Mouse (Mus musculus): ENCODE measurements around the gene Tbc1d1. TPM values are rescaled to one million over a fixed set of nuclear protein-coding genes. Genes with fewer than 3 reads are reported as not detected.

Tbc1d1 gene
- polyA plus RNA-seq, 1 experiment = 0.10 TPM

- Histone ChIP-seq H3K27me3 (ENCODE audit: control insufficient read depth) (no peaks in the 10 kb centered on the region), H3K4me1 (ENCODE audit: control insufficient read depth) (no peaks in the 10 kb centered on the region), H3K36me3 (ENCODE audit: control insufficient read depth) (peaks cover 15% of the 10 kb centered on the region), H3K9me3 (ENCODE audit: control insufficient read depth, low read length) (no peaks in the 10 kb centered on the region), H3K4me3 (replicated peaks) (no peak overlapping the region)
- no peak for TF ChIP-seq GATA1 (IDR thresholded peaks at IDR 0.05; ENCODE audit: low read length)
- no peak for TF ChIP-seq TAL1 (IDR thresholded peaks at IDR 0.05; ENCODE audit: low read length)
Observed at GRCm38 (mm10) chr5:64273517-64273916, 117.4 kb downstream of the Tbc1d1 start.

GRCm38 (mm10) chr5:64274296-64274695 lies 118.2 kb downstream of the Tbc1d1 start:
- Histone ChIP-seq H3K4me3 (replicated peaks) (no peak overlapping the region), H3K27me3 (ENCODE audit: control insufficient read depth) (no peaks in the 10 kb centered on the region), H3K4me1 (ENCODE audit: control insufficient read depth) (no peaks in the 10 kb centered on the region), H3K9me3 (ENCODE audit: control insufficient read depth, low read length) (no peaks in the 10 kb centered on the region), H3K36me3 (ENCODE audit: control insufficient read depth) (peaks cover 20% of the 10 kb centered on the region)
- TF ChIP-seq TAL1 (IDR thresholded peaks at IDR 0.05; ENCODE audit: low read length) (no peak), GATA1 (IDR thresholded peaks at IDR 0.05; ENCODE audit: low read length) (no peak)

- H3K9me3 ChIP-seq (ENCODE audit: control insufficient read depth, low read length) = no peaks in the 10 kb centered on the region
- H3K4me3 ChIP-seq (replicated peaks) = no peak overlapping the region
- H3K4me1 ChIP-seq (ENCODE audit: control insufficient read depth) = no peaks in the 10 kb centered on the region
- H3K36me3 ChIP-seq (ENCODE audit: control insufficient read depth) = peaks cover 22% of the 10 kb centered on the region
- no peaks in the 10 kb centered on the region for H3K27me3 ChIP-seq (ENCODE audit: control insufficient read depth)
- TF ChIP-seq TAL1 (IDR thresholded peaks at IDR 0.05; ENCODE audit: low read length) = no peak
- TF ChIP-seq GATA1 (IDR thresholded peaks at IDR 0.05; ENCODE audit: low read length) = no peak
Observed at GRCm38 (mm10) chr5:64274738-64275451, 118.8 kb downstream of the Tbc1d1 start.

- H3K36me3 ChIP-seq (ENCODE audit: control insufficient read depth) = peaks cover 31% of the 10 kb centered on the region
- no peak for TF ChIP-seq TAL1 (IDR thresholded peaks at IDR 0.05; ENCODE audit: low read length)
- TF ChIP-seq GATA1 (IDR thresholded peaks at IDR 0.05; ENCODE audit: low read length) = no peak
- H3K4me3 ChIP-seq (replicated peaks) = no peak overlapping the region
- H3K27me3 ChIP-seq (ENCODE audit: control insufficient read depth) = no peaks in the 10 kb centered on the region
- H3K4me1 ChIP-seq (ENCODE audit: control insufficient read depth) = no peaks in the 10 kb centered on the region; the same call in none of the 2 replicates
- H3K9me3 ChIP-seq (ENCODE audit: control insufficient read depth, low read length) = no peaks in the 10 kb centered on the region
Observed at GRCm38 (mm10) chr5:64277646-64278191, 121.6 kb downstream of the Tbc1d1 start.

GRCm38 (mm10) chr5:64279668-64280067 lies 123.6 kb downstream of the Tbc1d1 start:
- H3K9me3 ChIP-seq (ENCODE audit: control insufficient read depth, low read length) = no peaks in the 10 kb centered on the region
- H3K36me3 ChIP-seq (ENCODE audit: control insufficient read depth) = peaks cover 39% of the 10 kb centered on the region
- H3K4me3 ChIP-seq (replicated peaks) = no peak overlapping the region
- no peaks in the 10 kb centered on the region for H3K27me3 ChIP-seq (ENCODE audit: control insufficient read depth)
- no peaks in the 10 kb centered on the region; the same call in none of the 2 replicates for H3K4me1 ChIP-seq (ENCODE audit: control insufficient read depth)
- TF ChIP-seq GATA1 (IDR thresholded peaks at IDR 0.05; ENCODE audit: low read length) = no peak
- TF ChIP-seq TAL1 (IDR thresholded peaks at IDR 0.05; ENCODE audit: low read length) = no peak

- H3K4me3 ChIP-seq (replicated peaks) = no peak overlapping the region
- no peaks in the 10 kb centered on the region for H3K27me3 ChIP-seq (ENCODE audit: control insufficient read depth)
- no peaks in the 10 kb centered on the region; the same call in none of the 2 replicates for H3K4me1 ChIP-seq (ENCODE audit: control insufficient read depth)
- no peaks in the 10 kb centered on the region for H3K9me3 ChIP-seq (ENCODE audit: control insufficient read depth, low read length)
- TF ChIP-seq GATA1 (IDR thresholded peaks at IDR 0.05; ENCODE audit: low read length) (no peak), TAL1 (IDR thresholded peaks at IDR 0.05; ENCODE audit: low read length) (no peak)
- peaks cover 42% of the 10 kb centered on the region for H3K36me3 ChIP-seq (ENCODE audit: control insufficient read depth)
Observed at GRCm38 (mm10) chr5:64280191-64280590, 124.1 kb downstream of the Tbc1d1 start.

- Histone ChIP-seq H3K9me3 (ENCODE audit: control insufficient read depth, low read length) (no peaks in the 10 kb centered on the region), H3K27me3 (ENCODE audit: control insufficient read depth) (no peaks in the 10 kb centered on the region), H3K36me3 (ENCODE audit: control insufficient read depth) (peaks cover 46% of the 10 kb centered on the region), H3K4me3 (replicated peaks) (no peak overlapping the region), H3K4me1 (ENCODE audit: control insufficient read depth) (no peaks in the 10 kb centered on the region; the same call in none of the 2 replicates)
- TF ChIP-seq TAL1 (IDR thresholded peaks at IDR 0.05; ENCODE audit: low read length) (no peak), GATA1 (IDR thresholded peaks at IDR 0.05; ENCODE audit: low read length) (no peak)
Observed at GRCm38 (mm10) chr5:64280613-64281012, 124.5 kb downstream of the Tbc1d1 start.

GRCm38 (mm10) chr5:64281674-64282073 lies 125.6 kb downstream of the Tbc1d1 start:
- H3K27me3 ChIP-seq (ENCODE audit: control insufficient read depth) = no peaks in the 10 kb centered on the region
- H3K9me3 ChIP-seq (ENCODE audit: control insufficient read depth, low read length) = no peaks in the 10 kb centered on the region
- peaks cover 55% of the 10 kb centered on the region for H3K36me3 ChIP-seq (ENCODE audit: control insufficient read depth)
- no peak overlapping the region for H3K4me3 ChIP-seq (replicated peaks)
- no peaks in the 10 kb centered on the region; the same call in none of the 2 replicates for H3K4me1 ChIP-seq (ENCODE audit: control insufficient read depth)
- no peak for TF ChIP-seq TAL1 (IDR thresholded peaks at IDR 0.05; ENCODE audit: low read length)
- no peak for TF ChIP-seq GATA1 (IDR thresholded peaks at IDR 0.05; ENCODE audit: low read length)

GRCm38 (mm10) chr5:64282594-64282993 lies 126.5 kb downstream of the Tbc1d1 start:
- Histone ChIP-seq H3K4me1 (ENCODE audit: control insufficient read depth) (no peaks in the 10 kb centered on the region; the same call in none of the 2 replicates), H3K27me3 (ENCODE audit: control insufficient read depth) (no peaks in the 10 kb centered on the region), H3K9me3 (ENCODE audit: control insufficient read depth, low read length) (no peaks in the 10 kb centered on the region), H3K4me3 (replicated peaks) (no peak overlapping the region), H3K36me3 (ENCODE audit: control insufficient read depth) (peaks cover 59% of the 10 kb centered on the region)
- TF ChIP-seq TAL1 (IDR thresholded peaks at IDR 0.05; ENCODE audit: low read length) = no peak
- TF ChIP-seq GATA1 (IDR thresholded peaks at IDR 0.05; ENCODE audit: low read length) = no peak
